ENCODE assay signal across 21 mouse cellular contexts in the genomic region with DNA sequence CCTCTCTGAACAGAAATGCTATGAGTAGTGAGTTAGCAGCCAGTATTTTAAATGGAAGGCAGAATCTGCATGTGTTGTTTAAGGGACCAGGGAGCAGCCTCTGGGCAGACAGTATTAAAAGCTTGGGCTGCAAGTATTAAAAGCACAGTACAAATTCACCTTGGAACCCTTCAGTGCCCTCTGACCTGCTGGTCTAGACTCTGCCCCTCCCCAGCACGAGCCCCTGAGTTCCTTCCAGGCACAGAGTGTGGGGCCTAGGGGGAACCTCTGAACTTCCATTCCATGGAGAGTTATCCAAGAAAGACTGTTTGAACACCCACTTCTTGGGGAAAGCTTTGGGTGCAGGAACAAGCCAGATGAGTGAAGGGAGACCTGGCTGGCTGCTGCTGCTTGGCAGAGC. TPM values are rescaled to one million over a fixed set of nuclear protein-coding genes. Genes with fewer than 3 reads are reported as not detected.
DNase-seq lines count a peak whose midpoint lies in the region; ATAC-seq and TF ChIP-seq lines count a peak whose summit lies in the region.
"Had no signal": no experiment of that assay in that cellular context is flagged by ENCODE, and none has a peak within 500 bp of the region (broad histone marks: within the 10 kb centered on the region; RNA-seq: fewer than 3 reads in every experiment).

No protein-coding gene starts in this region.

- no peak overlapping the region for H3K9ac ChIP-seq in kidney, embryonic 14.5 days (ENCODE audit: low read depth, low read length)
- no peak overlapping the region for H3K9ac ChIP-seq in limb, embryonic 13.5 days
- H3K9ac ChIP-seq in limb, embryonic 15.5 days, result no peak overlapping the region
- H3K9ac ChIP-seq: embryonic facial prominence, embryonic 13.5 days; forebrain, embryonic 12.5 days; hindbrain, embryonic 13.5 days had no signal

- no peak overlapping the region for H3K4me2 ChIP-seq in kidney, embryonic 14.5 days (replicated peaks; ENCODE audit: low read depth, low read length)
- H3K4me2 ChIP-seq in limb, embryonic 13.5 days (replicated peaks), result no peak overlapping the region
- no peak overlapping the region for H3K4me2 ChIP-seq in limb, embryonic 15.5 days
- H3K4me2 ChIP-seq: embryonic facial prominence, embryonic 13.5 days; forebrain, embryonic 12.5 days; hindbrain, embryonic 13.5 days had no signal

- TF ChIP-seq CTCF in kidney, adult 2 months (conservative IDR thresholded peaks at IDR 0.05; ENCODE audit: insufficient read depth, insufficient read length, low read depth, low read length), result no peak

- no peaks in the 10 kb centered on the region for H3K27me3 ChIP-seq in kidney, adult 2 months (replicated peaks; ENCODE audit: control insufficient read depth, insufficient read depth, low read length)
- H3K27me3 ChIP-seq in kidney, embryonic 14.5 days (ENCODE audit: control insufficient read depth, insufficient read depth, low read length), result no peaks in the 10 kb centered on the region
- H3K27me3 ChIP-seq in limb, embryonic 13.5 days, result no peaks in the 10 kb centered on the region
- no peaks in the 10 kb centered on the region for H3K27me3 ChIP-seq in limb, embryonic 10.5 days (ENCODE audit: low read depth, poor library complexity, severe bottlenecking)
- H3K27me3 ChIP-seq in limb, embryonic 15.5 days, result no peaks in the 10 kb centered on the region
- H3K27me3 ChIP-seq: embryonic facial prominence, embryonic 13.5 days; forebrain, embryonic 12.5 days; hindbrain, embryonic 13.5 days had no signal

- peak; percentile 60 for DNase-seq in kidney, adult 2 months
- no peak for DNase-seq in limb, embryonic 10.5 days (ENCODE audit: low spot score)
- DNase-seq in cerebellum, postnatal 14 days, result no peak
- no peak for DNase-seq in embryo, embryonic 9.5 days (ENCODE audit: extremely low spot score)
- DNase-seq: adrenal gland, adult 8-10 months; adrenal gland, postnatal 36 days; cerebellum, adult 11 months; cerebellum, adult 8-10 months; cerebellum, postnatal 25 days; gastrocnemius, postnatal 10 days; heart, adult 18-20 months; heart, postnatal 10 days; heart, postnatal 4 days had no signal

- H3K4me1 ChIP-seq in kidney, adult 2 months (ENCODE audit: control insufficient read depth, insufficient read depth, low read length), result peaks cover 32% of the 10 kb centered on the region
- H3K4me1 ChIP-seq in kidney, embryonic 14.5 days (ENCODE audit: control insufficient read depth, insufficient read depth, low read length), result peaks cover 8% of the 10 kb centered on the region; the same call in 1 of the 2 replicates
- H3K4me1 ChIP-seq in limb, embryonic 13.5 days, result peaks cover 63% of the 10 kb centered on the region
- peaks cover 28% of the 10 kb centered on the region; the same call in 1 of the 2 replicates for H3K4me1 ChIP-seq in limb, embryonic 10.5 days
- peaks cover 50% of the 10 kb centered on the region for H3K4me1 ChIP-seq in limb, embryonic 15.5 days

- 25% methylated on average over 1 of the region's 1 CpGs for WGBS in kidney, adult 2 months
- WGBS in kidney, embryonic 14.5 days, result 13% methylated on average over 1 of the region's 1 CpGs
- 43% methylated on average over 1 of the region's 1 CpGs for WGBS in limb, embryonic 13.5 days
- 45% methylated on average over 1 of the region's 1 CpGs for WGBS in limb, embryonic 10.5 days
- 29% methylated on average over 1 of the region's 1 CpGs for WGBS in limb, embryonic 15.5 days

- H3K27ac ChIP-seq in kidney, adult 2 months (ENCODE audit: insufficient read depth, low read depth, low read length), result no peak overlapping the region
- no peak overlapping the region for H3K27ac ChIP-seq in kidney, embryonic 14.5 days (ENCODE audit: low read depth, low read length)
- H3K27ac ChIP-seq in limb, embryonic 13.5 days, result peak overlapping the region; percentile 33; the same call in 1 of the 2 replicates
- H3K27ac ChIP-seq in limb, embryonic 10.5 days, result no peak overlapping the region
- H3K27ac ChIP-seq in limb, embryonic 15.5 days, result peak overlapping the region; percentile 67
- H3K27ac ChIP-seq: forebrain, embryonic 12.5 days; heart, embryonic 10.5 days; hindbrain, embryonic 13.5 days had no signal

- TF ChIP-seq POLR2A in kidney, adult 2 months (IDR thresholded peaks at IDR 0.05; ENCODE audit: low read depth, low read length), result no peak

- no peak for ATAC-seq in kidney, embryonic 14.5 days (ENCODE audit: low FRiP score, low TSS enrichment)
- no peak for ATAC-seq in limb, embryonic 13.5 days (ENCODE audit: low FRiP score, low read depth)
- no peak for ATAC-seq in limb, embryonic 15.5 days (ENCODE audit: insufficient number of reproducible peaks, low FRiP score, low TSS enrichment, low read depth)
- ATAC-seq: forebrain, embryonic 16.5 days had no signal

- no peak overlapping the region for H3K4me3 ChIP-seq in kidney, adult 2 months (ENCODE audit: insufficient read depth, low read depth, low read length)
- H3K4me3 ChIP-seq in kidney, embryonic 14.5 days (ENCODE audit: low read length), result no peak overlapping the region
- H3K4me3 ChIP-seq in limb, embryonic 13.5 days, result no peak overlapping the region
- no peak overlapping the region for H3K4me3 ChIP-seq in limb, embryonic 10.5 days
- no peak overlapping the region for H3K4me3 ChIP-seq in limb, embryonic 15.5 days
- H3K4me3 ChIP-seq: embryonic facial prominence, embryonic 13.5 days; forebrain, embryonic 12.5 days; heart, embryonic 10.5 days; hindbrain, embryonic 13.5 days had no signal

- H3K9me3 ChIP-seq in kidney, embryonic 14.5 days (ENCODE audit: control insufficient read depth, low read length), result no peaks in the 10 kb centered on the region
- no peaks in the 10 kb centered on the region for H3K9me3 ChIP-seq in limb, embryonic 13.5 days
- H3K9me3 ChIP-seq in limb, embryonic 10.5 days (replicated peaks), result no peaks in the 10 kb centered on the region
- no peaks in the 10 kb centered on the region for H3K9me3 ChIP-seq in limb, embryonic 15.5 days
- H3K9me3 ChIP-seq: embryonic facial prominence, embryonic 13.5 days; forebrain, embryonic 12.5 days; heart, embryonic 10.5 days; hindbrain, embryonic 13.5 days had no signal

- no peaks in the 10 kb centered on the region for H3K36me3 ChIP-seq in kidney, adult 2 months (ENCODE audit: control insufficient read depth, insufficient read depth, low read length)
- H3K36me3 ChIP-seq in kidney, embryonic 14.5 days (ENCODE audit: control insufficient read depth, insufficient read depth, low read length), result no peaks in the 10 kb centered on the region
- no peaks in the 10 kb centered on the region for H3K36me3 ChIP-seq in limb, embryonic 13.5 days
- no peaks in the 10 kb centered on the region for H3K36me3 ChIP-seq in limb, embryonic 10.5 days
- H3K36me3 ChIP-seq in limb, embryonic 15.5 days, result no peaks in the 10 kb centered on the region
- H3K36me3 ChIP-seq: embryonic facial prominence, embryonic 13.5 days; forebrain, embryonic 12.5 days; heart, embryonic 10.5 days; hindbrain, embryonic 13.5 days had no signal

RNA-seq across cellular contexts. Expression of gene Fam171a1, which starts 47.6 kb away (rescaled TPM):
- polyA plus RNA-seq in kidney, adult 2 months (2012; rRNA removed), result 21.7 and 23.7 TPM in 2 replicates
- 24.3 and 55.7 TPM in 2 replicates for polyA plus RNA-seq in kidney, embryonic 14.5 days (2014; fragmentation: Nextera tagmentation; extraction: Ambion mirVana)
- polyA plus RNA-seq in limb, embryonic 13.5 days (2015; fragmentation: Nextera tagmentation; extraction: Ambion mirVana), result 33.7 and 35.6 TPM in 2 replicates
- polyA plus RNA-seq in limb, embryonic 10.5 days (2016; fragmentation: Nextera tagmentation; extraction: Ambion mirVana), result 35.8 and 40.7 TPM in 2 replicates
- polyA plus RNA-seq in limb, embryonic 15.5 days (2015; fragmentation: Nextera tagmentation; extraction: Ambion mirVana), result 30.4 and 32.9 TPM in 2 replicates

Comparison
In these comparisons a context has a peak if more than half of its experiments do, and no peak if none do; other contexts are left out.
1. H3K27ac ChIP-seq: peak in limb, embryonic 13.5 days (single experiment) and limb, embryonic 15.5 days (single experiment); none in kidney, adult 2 months (single experiment), kidney, embryonic 14.5 days (single experiment) and limb, embryonic 10.5 days (single experiment).